Mouse (Mus musculus) hindbrain, embryonic 11.5 days (tissue): Measurements from ENCODE around the gene Thrb. TPM values are rescaled to one million over a fixed set of nuclear protein-coding genes. Genes with fewer than 3 reads are reported as not detected.

Source experiments
- ATAC-seq: fragments of 200-750 bp; cut with Nextera tagmentation; 2 replicates; pipeline ENCODE4 v1.8.0; 2017; ENCODE audit warnings: mild to moderate bottlenecking, moderate TSS enrichment, moderate library complexity; ENCODE audit not compliant: low FRiP score
- DNase-seq: peaks from one replicate; pipeline ENCODE4 v3.0.0-alpha.2; 2015; ENCODE audit warnings: low spot score
- H3K27ac ChIP-seq: fragments of 300-500 bp; sonication (generic); 2 replicates; pipeline ENCODE4 v1.5.1; 2014; ENCODE audit warnings: mild to moderate bottlenecking, low read depth, low read length
- H3K27me3 ChIP-seq: fragments of 300-500 bp; sonication (generic); 2 replicates; pipeline ENCODE4 v1.6.1; 2014; ENCODE audit warnings: mild to moderate bottlenecking, low read length, moderate library complexity, mixed read lengths; ENCODE audit not compliant: control insufficient read depth, insufficient read depth
- H3K36me3 ChIP-seq: fragments of 300-500 bp; sonication (generic); 2 replicates; pipeline ENCODE4 v1.6.1; 2014; ENCODE audit warnings: mild to moderate bottlenecking, low read length, moderate library complexity, mixed read lengths; ENCODE audit not compliant: control insufficient read depth, insufficient read depth
- H3K4me1 ChIP-seq: fragments of 300-500 bp; sonication (generic); replicated peaks from 2 replicates; pipeline ENCODE4 v1.6.1; 2014; ENCODE audit warnings: low read length, mixed read lengths; ENCODE audit not compliant: control insufficient read depth, insufficient read depth
- H3K4me2 ChIP-seq: fragments of 300-500 bp; sonication (generic); replicated peaks from 2 replicates; pipeline ENCODE4 v1.6.1; 2014; ENCODE audit warnings: mild to moderate bottlenecking, low read depth, low read length
- H3K4me3 ChIP-seq: fragments of 300-500 bp; sonication (generic); 2 replicates; pipeline ENCODE4 v1.5.1; 2014; ENCODE audit warnings: low read depth, low read length
- H3K9ac ChIP-seq: fragments of 300-500 bp; sonication (generic); 2 replicates; pipeline ENCODE4 v1.6.1; 2014; ENCODE audit warnings: low read depth, low read length
- H3K9me3 ChIP-seq: fragments of 300-500 bp; sonication (generic); 2 replicates; pipeline ENCODE4 v1.6.1; 2016; ENCODE audit warnings: low read length; ENCODE audit not compliant: control insufficient read depth
- WGBS: fragments of 180-500 bp; shearing (Covaris S2); extraction: QIAGEN DNeasy Blood & Tissue Kit; methylation state at CpG from one replicate; pipeline ENCODE4 v1.1.7; 2014; 5-methylcytosine and 5-hydroxymethylcytosine counted together
- polyA plus RNA-seq: library from polyadenylated mRNA; unstranded; fragments of >200 nt; fragmentation: Nextera tagmentation; extraction: Ambion mirVana; gene quantifications from 2 replicates; pipeline ENCODE4 v1.2.1, GENCODE M21; 2014

The Thrb gene
- polyA plus RNA-seq, 1 experiment from 2014 or later: 0.52 TPM

DNA sequence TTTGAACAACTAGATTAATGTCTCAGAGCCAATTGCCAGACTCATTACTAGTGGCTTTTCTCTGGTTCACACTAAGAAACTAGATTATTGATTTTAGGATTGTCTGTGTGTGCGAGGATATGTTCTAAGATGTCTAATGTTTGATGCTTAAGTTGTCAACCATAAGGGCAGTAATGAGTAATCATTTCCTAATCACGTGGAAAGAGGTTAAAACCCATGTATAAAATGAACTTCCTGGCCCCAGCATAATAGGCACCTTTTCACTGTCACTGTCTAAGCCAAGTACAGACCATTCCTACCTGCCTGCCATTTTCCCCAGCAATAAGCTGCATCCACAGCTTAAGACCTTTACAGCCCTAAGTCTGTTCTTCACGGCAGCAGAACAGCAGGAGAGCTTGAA is 321.2 kb downstream of the Thrb start:
- no peak for DNase-seq
- no peaks in the 10 kb centered on the region for H3K36me3 ChIP-seq
- H3K9me3 ChIP-seq: no peaks in the 10 kb centered on the region
- H3K27ac ChIP-seq: no peak overlapping the region
- WGBS: 86% methylated on average over 3 of the region's 3 CpGs
- H3K27me3 ChIP-seq: no peaks in the 10 kb centered on the region
- H3K4me1 ChIP-seq: no peaks in the 10 kb centered on the region
- no peak overlapping the region for H3K4me3 ChIP-seq
- ATAC-seq: no peak
- no peak overlapping the region for H3K9ac ChIP-seq
- no peak overlapping the region for H3K4me2 ChIP-seq

GRCm38 (mm10) chr14:17982017-17982416 is 322.0 kb downstream of the Thrb start:
- no peaks in the 10 kb centered on the region for H3K36me3 ChIP-seq
- H3K27ac ChIP-seq: no peak overlapping the region
- DNase-seq (no peak), ATAC-seq (no peak)
- H3K27me3 ChIP-seq: no peaks in the 10 kb centered on the region
- WGBS: 86% methylated on average over 5 of the region's 5 CpGs
- H3K9ac ChIP-seq: no peak overlapping the region
- no peak overlapping the region for H3K4me3 ChIP-seq
- no peaks in the 10 kb centered on the region for H3K4me1 ChIP-seq
- no peak overlapping the region for H3K4me2 ChIP-seq
- H3K9me3 ChIP-seq: no peaks in the 10 kb centered on the region

DNA sequence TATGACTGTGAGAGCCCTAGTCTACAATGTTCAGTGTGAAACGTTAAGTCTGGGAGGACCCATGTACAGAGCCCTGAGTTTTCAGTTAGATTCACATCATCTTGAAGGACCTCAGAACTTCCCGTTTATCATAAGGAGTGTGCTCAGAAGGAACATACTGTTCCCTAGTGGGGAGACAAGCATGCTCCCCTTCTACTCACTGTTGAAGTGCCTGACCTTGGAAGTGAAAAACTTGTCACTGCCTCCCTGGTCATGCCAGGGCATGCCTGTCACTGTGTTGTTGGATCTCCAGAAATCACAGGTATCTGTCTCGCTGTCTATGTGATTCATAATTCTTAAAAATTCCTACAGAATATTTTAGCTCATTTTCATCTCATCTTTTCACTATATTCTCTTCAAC is 323.3 kb downstream of the Thrb start:
- no peak overlapping the region for H3K27ac ChIP-seq
- no peaks in the 10 kb centered on the region for H3K9me3 ChIP-seq
- no peak overlapping the region for H3K4me2 ChIP-seq
- no peak for DNase-seq
- no peak for ATAC-seq
- H3K36me3 ChIP-seq: no peaks in the 10 kb centered on the region
- WGBS: 81% methylated on average over 3 of the region's 3 CpGs
- no peaks in the 10 kb centered on the region for H3K27me3 ChIP-seq
- no peaks in the 10 kb centered on the region for H3K4me1 ChIP-seq
- H3K4me3 ChIP-seq: no peak overlapping the region
- H3K9ac ChIP-seq: no peak overlapping the region

DNA sequence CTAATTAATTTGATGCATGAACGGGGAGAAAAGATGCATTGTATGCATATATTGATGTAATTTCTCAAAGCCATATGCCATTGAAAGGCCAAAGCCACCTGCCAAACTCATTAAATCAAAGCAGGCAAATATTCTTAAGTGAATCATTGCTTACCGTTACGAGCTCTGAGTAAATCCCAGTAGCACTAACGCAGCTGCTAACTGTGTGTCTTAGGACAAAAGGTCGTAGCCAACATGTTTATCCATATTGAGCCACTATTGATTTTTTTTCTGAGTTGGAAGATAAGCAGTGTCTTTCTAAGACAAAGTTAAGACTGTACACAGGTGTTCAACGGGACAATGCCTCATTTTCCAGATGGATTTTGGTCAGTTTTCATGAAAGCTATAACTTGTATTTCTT is 323.8 kb downstream of the Thrb start:
- DNase-seq: no peak
- Histone ChIP-seq H3K4me1 (no peaks in the 10 kb centered on the region), H3K4me3 (no peak overlapping the region), H3K27ac (no peak overlapping the region), H3K9ac (no peak overlapping the region), H3K4me2 (no peak overlapping the region), H3K36me3 (no peaks in the 10 kb centered on the region), H3K9me3 (no peaks in the 10 kb centered on the region), H3K27me3 (no peaks in the 10 kb centered on the region)
- WGBS: 66% methylated on average over 6 of the region's 6 CpGs
- no peak for ATAC-seq

- no peaks in the 10 kb centered on the region for H3K36me3 ChIP-seq
- no peaks in the 10 kb centered on the region for H3K27me3 ChIP-seq
- no peaks in the 10 kb centered on the region for H3K4me1 ChIP-seq
- H3K9ac ChIP-seq: no peak overlapping the region
- no peak for ATAC-seq
- no peak overlapping the region for H3K27ac ChIP-seq
- no peak overlapping the region for H3K4me3 ChIP-seq
- WGBS: 90% methylated on average over 2 of the region's 2 CpGs
- no peak for DNase-seq
- H3K9me3 ChIP-seq: no peaks in the 10 kb centered on the region
- H3K4me2 ChIP-seq: no peak overlapping the region
Observed at GRCm38 (mm10) chr14:17988580-17988979, 328.5 kb downstream of the Thrb start.

GRCm38 (mm10) chr14:17989182-17989581 is 329.1 kb downstream of the Thrb start:
- Histone ChIP-seq H3K9ac (no peak overlapping the region), H3K4me1 (no peaks in the 10 kb centered on the region), H3K9me3 (no peaks in the 10 kb centered on the region), H3K36me3 (no peaks in the 10 kb centered on the region), H3K4me3 (no peak overlapping the region), H3K4me2 (no peak overlapping the region), H3K27me3 (no peaks in the 10 kb centered on the region), H3K27ac (no peak overlapping the region)
- no peak for DNase-seq
- 81% methylated on average over 4 of the region's 4 CpGs for WGBS
- no peak for ATAC-seq

DNA sequence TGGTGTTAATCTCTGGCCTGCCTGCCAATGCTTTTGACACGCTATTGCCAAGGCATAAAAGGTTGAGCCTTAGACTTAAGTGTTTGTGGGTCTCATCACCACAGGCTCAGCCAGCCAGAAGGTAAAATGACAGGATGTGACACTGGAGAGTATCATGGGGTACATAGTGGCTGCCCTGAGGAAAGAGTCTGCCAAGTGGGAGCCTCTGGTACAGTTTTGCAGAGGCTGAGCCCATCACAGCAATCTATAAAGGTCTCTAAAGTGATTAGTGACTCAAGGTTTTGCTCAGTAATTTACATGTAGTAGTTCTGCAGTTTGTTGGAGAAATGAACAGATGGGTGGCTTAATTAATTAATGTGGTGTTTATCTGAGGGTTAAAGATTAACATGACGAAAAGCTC is 330.1 kb downstream of the Thrb start:
- no peak for ATAC-seq
- Histone ChIP-seq H3K27ac (no peak overlapping the region), H3K9me3 (no peaks in the 10 kb centered on the region), H3K27me3 (no peaks in the 10 kb centered on the region), H3K9ac (no peak overlapping the region), H3K4me1 (no peaks in the 10 kb centered on the region), H3K4me2 (no peak overlapping the region), H3K36me3 (no peaks in the 10 kb centered on the region), H3K4me3 (no peak overlapping the region)
- 85% methylated on average over 2 of the region's 2 CpGs for WGBS
- no peak for DNase-seq

DNA sequence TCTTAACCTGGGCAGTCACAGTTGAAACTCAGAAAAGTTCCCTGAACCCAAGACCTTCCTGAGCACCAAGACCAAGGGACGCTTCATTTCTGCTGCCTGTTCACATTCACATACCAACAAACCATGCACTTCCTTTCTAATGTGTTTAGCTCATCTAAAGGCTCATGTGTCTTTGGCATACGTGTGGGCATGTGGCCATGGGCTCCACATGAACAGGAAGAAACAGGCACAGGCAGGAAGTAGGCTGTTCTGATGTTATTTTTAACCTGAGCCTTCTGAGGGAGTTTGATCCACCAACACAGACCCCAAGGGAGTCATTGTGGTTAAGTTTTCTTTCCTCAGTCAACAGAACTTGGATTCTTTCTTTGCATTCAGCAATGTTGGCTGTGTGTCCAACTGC is 341.8 kb downstream of the Thrb start:
- Histone ChIP-seq H3K4me3 (no peak overlapping the region), H3K27ac (no peak overlapping the region), H3K36me3 (no peaks in the 10 kb centered on the region), H3K9ac (no peak overlapping the region), H3K9me3 (no peaks in the 10 kb centered on the region), H3K27me3 (no peaks in the 10 kb centered on the region), H3K4me2 (no peak overlapping the region), H3K4me1 (no peaks in the 10 kb centered on the region)
- ATAC-seq: no peak
- no peak for DNase-seq
- WGBS: 75% methylated on average over 2 of the region's 2 CpGs

DNA sequence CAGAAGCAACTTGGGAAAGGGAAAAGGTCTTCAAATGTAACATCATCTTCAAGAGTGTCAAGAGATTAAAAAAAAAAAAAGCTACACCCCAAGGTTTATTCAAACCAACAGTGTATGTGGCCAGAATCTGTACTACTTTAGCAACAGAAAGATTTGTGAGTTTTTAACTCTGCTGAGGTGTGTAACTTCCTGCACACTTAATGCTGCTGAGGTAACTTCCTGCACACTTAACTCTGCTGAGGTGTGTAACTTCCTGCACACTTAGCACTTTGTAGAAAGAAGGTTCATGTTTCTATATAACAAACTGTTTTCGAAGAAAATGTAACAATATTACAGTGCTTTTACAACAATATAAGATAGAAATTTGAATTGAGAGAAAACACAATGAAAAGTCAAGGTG is 343.6 kb downstream of the Thrb start:
- Histone ChIP-seq H3K9ac (no peak overlapping the region), H3K27ac (no peak overlapping the region), H3K27me3 (no peaks in the 10 kb centered on the region), H3K36me3 (no peaks in the 10 kb centered on the region), H3K4me1 (no peaks in the 10 kb centered on the region), H3K9me3 (no peaks in the 10 kb centered on the region), H3K4me3 (no peak overlapping the region), H3K4me2 (no peak overlapping the region)
- DNase-seq (no peak), ATAC-seq (no peak)
- 90% methylated on average over 1 of the region's 1 CpGs for WGBS
